Mouse (Mus musculus): Measurements from ENCODE around the gene Nr4a1.

Gene Nr4a1

DNA sequence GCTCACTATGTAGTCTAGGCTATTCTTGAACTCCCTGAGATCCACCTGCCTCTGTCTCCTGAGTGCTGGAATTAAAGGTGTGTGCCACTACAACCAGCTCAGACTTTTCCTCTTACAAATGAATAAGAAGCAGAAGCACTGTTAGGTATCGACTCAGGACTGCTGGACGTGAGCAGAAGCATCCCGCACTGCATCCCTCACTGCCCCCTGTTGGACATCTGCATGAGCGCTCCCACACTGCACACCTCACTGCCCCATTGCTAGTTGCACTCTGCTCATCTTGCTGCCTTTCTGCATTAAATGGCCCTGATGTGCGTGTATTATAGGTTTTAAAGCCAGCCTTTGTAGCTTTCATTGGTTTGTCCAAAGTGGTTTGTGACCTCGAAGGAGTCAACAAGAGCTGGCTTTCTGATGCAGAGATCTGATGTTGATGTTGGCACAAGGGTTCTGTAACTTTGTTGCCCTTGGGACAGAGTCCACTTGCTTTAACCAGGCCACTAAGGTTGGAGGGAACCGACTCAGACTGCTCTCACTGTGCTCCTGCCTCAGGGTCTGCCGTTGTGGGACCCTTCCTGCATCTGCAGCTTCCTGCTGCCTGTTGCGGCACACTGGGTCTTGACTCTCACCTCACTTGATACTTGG, 32.2 kb downstream of the Nr4a1 start:
- DNase-seq (ENCODE audit: low read depth), result no peak

- no peak for DNase-seq (ENCODE audit: low read depth)
Observed at GRCm38 (mm10) chr15:101287361-101287760, 33.3 kb downstream of the Nr4a1 start.

- no peak for DNase-seq (ENCODE audit: low read depth)
Observed at GRCm38 (mm10) chr15:101290354-101290753, 36.3 kb downstream of the Nr4a1 start.

GRCm38 (mm10) chr15:101292012-101292411, 37.9 kb downstream of the Nr4a1 start:
- no peak for DNase-seq (ENCODE audit: low read depth)

DNA sequence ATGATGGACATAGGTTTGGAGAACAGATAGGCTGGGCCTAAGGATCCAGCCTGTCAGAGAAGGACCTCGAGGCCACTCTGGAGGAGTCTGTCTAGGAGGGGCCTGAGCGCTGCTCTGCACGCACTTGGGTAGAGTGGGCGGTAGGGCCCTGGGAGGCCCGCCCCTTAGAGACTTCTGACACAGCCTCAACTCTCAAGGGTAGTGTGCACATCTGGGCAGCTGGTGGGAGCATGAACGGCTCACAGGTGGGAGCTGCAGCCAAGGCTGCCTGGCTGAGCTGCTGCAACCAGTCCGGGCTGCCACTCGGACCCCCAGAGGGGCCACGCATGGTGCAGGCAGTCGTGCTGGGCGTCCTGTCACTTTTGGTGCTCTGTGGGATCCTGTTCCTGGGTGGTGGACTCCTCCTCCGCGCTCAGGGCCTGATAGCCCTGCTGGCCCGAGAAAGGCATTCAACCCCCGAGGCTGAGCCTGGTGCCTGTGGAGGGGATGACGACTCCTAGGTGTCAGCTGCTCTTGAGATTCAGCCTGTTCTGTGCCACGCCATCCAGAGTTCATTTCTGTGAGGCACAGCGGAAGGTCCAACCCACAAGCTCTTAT, 39.1 kb downstream of the Nr4a1 start, which contains the start of gene 6030408B16Rik:
Gene 6030408B16Rik, plus strand, starts transcription at position 188 of the 597 bp plus-strand sequence.
- DNase-seq (ENCODE audit: low read depth), result no peak

GRCm38 (mm10) chr15:101294028-101294894, 40.2 kb downstream of the Nr4a1 start:
- DNase-seq (ENCODE audit: low read depth), result no peak

DNA sequence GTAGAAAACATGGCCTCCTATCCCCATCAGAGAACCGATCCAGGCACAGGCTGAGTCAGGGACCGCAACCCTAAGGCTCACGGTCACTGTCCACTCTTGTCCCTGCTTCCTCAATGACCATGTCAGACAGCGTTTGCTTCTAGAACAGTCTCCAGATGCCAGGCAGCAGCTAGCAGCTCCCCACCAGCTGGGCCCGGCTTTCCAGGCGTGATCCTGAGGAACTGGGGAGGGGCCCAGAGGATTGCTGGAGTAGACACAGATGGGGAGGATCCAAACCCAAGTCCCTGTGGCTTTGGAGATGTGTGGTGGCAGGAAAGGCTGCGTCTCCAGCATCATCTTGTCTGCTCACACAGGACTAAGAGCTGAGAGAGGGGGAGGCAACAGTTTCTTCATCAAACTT, 41.0 kb downstream of the Nr4a1 start:
- no peak for DNase-seq (ENCODE audit: low read depth)

DNA sequence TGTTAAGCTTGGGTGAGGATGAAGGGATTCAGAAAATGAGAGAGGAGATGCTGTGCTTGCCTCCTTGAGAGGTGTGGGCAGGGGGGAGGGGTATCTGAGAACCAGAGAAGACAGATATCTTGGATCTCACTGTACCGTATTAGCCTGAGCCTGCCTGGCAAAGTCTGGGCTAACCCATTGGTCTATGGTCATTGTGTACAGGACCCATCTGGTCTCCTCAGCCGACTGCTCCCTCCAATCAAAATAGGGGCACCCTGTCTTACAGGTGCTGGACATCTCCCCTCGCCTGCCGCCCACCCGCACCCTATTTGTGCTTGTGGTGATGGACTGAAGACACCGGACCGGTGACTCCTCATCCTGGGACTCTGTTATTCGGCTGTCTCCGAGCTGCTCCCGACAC, 41.5 kb downstream of the Nr4a1 start:
- DNase-seq (ENCODE audit: low read depth), result no peak

DNA sequence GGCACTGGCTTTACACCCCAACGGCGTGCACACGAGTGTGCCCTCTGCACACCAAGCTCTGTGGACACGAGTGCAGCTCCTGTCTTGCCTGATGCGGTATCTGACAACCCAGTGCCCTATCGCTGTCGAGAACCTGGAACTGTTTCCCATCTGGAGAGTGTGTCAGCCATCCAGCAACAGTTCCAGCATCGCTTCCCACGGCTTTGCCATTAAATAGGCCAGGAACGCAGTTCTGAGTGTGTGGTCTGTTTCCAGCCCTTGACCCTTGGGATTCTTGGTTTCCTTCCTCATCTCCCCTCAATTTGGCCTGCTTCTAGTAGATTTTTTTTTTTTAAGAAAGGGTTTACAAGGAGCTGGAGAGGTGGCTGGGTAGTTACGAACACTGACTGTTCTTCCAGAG, 42.0 kb downstream of the Nr4a1 start:
- no peak for DNase-seq (ENCODE audit: low read depth)

- DNase-seq (ENCODE audit: low read depth), result no peak
Observed at GRCm38 (mm10) chr15:101297988-101298387, 43.9 kb downstream of the Nr4a1 start.

- DNase-seq (ENCODE audit: low read depth), result no peak
Observed at GRCm38 (mm10) chr15:101298550-101298949, 44.5 kb downstream of the Nr4a1 start.

GRCm38 (mm10) chr15:101299480-101299960, 45.5 kb downstream of the Nr4a1 start:
- DNase-seq (ENCODE audit: low read depth), result no peak

GRCm38 (mm10) chr15:101300128-101300527, 46.1 kb downstream of the Nr4a1 start:
- no peak for DNase-seq (ENCODE audit: low read depth)

GRCm38 (mm10) chr15:101302201-101302600, 48.1 kb downstream of the Nr4a1 start:
- DNase-seq (ENCODE audit: low read depth), result no peak

GRCm38 (mm10) chr15:101303830-101304229, 49.8 kb downstream of the Nr4a1 start:
- no peak for DNase-seq (ENCODE audit: low read depth)

DNA sequence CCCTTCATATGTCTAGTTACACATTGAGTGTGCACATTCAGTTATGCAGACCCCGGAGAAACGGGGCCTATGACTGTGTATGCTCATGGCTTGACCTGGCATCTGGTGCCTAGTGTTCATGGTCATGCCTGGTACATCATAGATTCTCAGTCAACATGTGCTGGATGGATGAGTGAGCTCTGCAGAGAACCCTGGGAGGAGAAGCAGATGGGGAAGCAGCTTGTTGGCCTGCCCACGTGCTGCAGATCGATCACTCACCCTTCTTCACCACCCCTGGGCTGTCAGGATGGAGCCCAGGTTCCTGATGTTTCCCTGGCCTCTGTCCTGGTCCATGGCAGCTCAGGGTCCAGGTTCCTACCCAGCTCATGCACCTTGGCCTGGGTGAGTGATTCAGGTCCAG, 52.4 kb downstream of the Nr4a1 start:
- no peak for DNase-seq (ENCODE audit: low read depth)

DNA sequence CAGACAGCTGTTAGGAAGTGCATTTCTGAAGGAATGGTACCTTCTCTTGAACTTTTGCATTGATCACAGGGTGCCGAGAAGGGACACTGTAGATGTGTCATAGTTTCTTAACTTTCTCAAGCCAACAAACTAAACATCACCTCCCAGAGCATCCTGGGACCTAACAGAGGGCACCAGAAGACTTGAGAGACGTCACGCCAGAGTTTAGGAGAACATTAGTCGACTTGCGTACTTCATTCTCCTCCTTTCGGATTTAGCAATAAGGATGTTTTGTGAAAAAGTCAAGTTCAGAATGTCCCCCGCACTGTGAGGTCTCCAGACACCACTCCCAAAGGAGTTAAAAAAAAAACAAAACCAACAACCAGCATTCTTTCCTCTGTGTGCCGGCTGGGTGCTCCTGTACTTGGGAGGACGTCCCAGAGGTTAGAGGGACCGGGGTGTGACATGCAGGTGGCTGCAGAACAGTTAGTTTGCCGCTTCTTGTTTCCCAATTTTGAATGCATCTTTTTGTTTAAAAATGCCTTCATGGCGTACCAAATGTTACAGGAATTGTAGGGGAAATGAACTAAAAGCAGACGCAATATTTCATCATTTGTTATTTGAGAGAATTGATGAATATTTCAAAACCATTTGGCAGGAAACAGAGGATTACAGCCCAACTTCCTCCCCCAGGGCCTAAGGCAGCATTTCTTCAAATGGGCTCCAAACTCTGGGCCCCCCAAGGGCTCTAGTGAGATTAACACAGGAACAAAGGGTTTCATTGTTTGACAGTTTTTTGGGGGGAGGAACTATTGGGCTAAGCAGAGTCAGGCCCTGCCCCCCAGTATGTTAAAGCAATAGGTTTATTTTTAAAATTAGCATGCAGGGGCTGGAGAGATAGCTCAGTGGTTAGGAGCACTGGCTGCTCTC, 54.6 kb downstream of the Nr4a1 start:
- DNase-seq (ENCODE audit: low read depth), result no peak

DNA sequence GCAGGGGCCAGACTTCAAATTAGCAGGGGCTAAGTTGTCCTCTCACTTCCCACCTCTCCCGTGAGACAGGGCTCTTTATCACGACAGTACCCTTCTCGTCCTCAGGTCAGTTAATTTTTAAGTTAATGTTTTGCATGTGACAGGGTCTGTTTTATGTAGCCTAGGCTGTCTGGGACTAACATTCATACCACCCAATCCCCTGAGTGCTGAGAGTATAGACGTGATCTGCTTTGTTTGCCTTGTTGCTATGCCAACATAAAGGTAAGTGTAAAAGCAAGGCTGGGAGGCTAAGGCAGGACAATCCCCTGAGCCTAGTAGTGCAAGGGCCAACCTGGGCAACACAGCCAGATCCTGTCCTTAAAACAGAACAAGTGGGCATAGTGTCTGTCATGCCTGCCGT, 55.4 kb downstream of the Nr4a1 start:
- DNase-seq (ENCODE audit: low read depth), result no peak

- DNase-seq (ENCODE audit: low read depth), result no peak
Observed at GRCm38 (mm10) chr15:101311087-101311770, 57.2 kb downstream of the Nr4a1 start.

GRCm38 (mm10) chr15:101312006-101312405, 57.9 kb downstream of the Nr4a1 start:
- DNase-seq (ENCODE audit: low read depth), result no peak

DNA sequence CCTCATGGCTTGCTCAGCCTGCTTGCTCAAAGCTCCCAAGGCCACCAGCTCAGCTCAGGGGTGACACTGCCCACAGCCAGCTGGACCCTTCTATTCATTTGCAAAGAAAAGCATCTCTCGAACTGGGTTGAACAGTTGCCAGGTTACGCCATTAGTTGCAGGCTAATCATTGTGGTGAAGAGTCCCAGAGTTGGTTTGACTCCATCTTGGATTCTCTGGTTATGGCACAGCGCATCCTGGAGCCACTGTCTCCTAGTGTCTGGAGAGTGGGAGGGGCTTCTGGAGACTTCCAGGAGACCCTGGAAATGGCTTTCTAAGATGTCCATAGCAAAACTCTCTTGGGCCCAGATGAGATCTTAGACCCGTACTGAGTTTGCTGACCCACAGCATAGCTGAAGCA, 61.3 kb downstream of the Nr4a1 start:
- no peak for DNase-seq (ENCODE audit: low read depth)

Data from fibroblast of lung, adult 2 months (primary cell).